Mouse (Mus musculus): ENCODE measurements around the gene Fbxo34. TPM values are rescaled to one million over a fixed set of nuclear protein-coding genes. Genes with fewer than 3 reads are reported as not detected.

Fbxo34 gene
- total and polyA plus RNA-seq, 3 experiments, result 14.8 to 29.5 TPM; not detected in 1

DNA sequence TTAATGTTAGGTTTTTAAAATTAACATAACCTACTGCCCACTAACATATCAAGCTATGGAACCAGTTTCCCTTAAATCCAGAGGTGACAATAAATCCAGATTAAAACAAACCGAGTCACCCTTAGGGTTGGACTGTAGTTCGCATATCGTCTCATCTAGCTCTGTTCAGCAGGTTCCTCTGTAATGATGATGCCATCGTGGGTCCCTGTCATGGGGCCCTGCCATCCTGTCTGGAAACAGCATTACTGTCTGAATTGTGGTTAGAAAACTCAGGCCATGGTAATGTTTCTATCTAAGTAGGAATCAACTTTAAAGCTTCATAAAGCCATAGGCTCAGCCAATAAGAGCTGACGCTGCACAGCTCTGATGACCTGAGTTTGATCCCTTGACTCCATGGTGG is 48.4 kb downstream of the Fbxo34 start:
- Histone ChIP-seq H3K27me3 (ENCODE audit: control insufficient read depth in 1 of 2, insufficient read depth in 2 of 2, low read length in 2 of 2) (no peaks in the 10 kb centered on the region), H3K4me1 (ENCODE audit: control insufficient read depth in 1 of 2, insufficient read depth in 2 of 2, low read length in 2 of 2) (peaks cover 0 to 3% of the 10 kb centered on the region in 2 experiments; a peak in 1 of 4 replicates), H3K27ac (ENCODE audit: control insufficient read depth, low read depth, low read length) (no peak overlapping the region), H3K9me3 (replicated peaks; ENCODE audit: insufficient read depth, low read length) (no peaks in the 10 kb centered on the region), H3K4me3 (ENCODE audit: control insufficient read depth in 1 of 2, insufficient read depth in 1 of 2, low read depth in 2 of 2, low read length in 2 of 2) (no peak overlapping the region), H3K79me2 (ENCODE audit: control insufficient read depth, insufficient read depth, low read length, poor library complexity) (peaks cover 1% of the 10 kb centered on the region; the same call in 1 of the 2 replicates), H3K9ac (ENCODE audit: control insufficient read depth, low read depth, low read length, poor library complexity, severe bottlenecking) (no peak overlapping the region), H3K36me3 (ENCODE audit: control insufficient read depth in 1 of 2, insufficient read depth in 2 of 2, low read length in 2 of 2) (peaks cover 0 to 5% of the 10 kb centered on the region in 2 experiments; a peak in 2 of 4 replicates)
- no peak for DNase-seq (ENCODE audit: low read depth, low spot score)
- no peak for TF ChIP-seq TCF12 (IDR thresholded peaks at IDR 0.05; ENCODE audit: low read depth, low read length)
- TF ChIP-seq ZMIZ1 (IDR thresholded peaks at IDR 0.05; ENCODE audit: low read depth, low read length), result no peak
- TF ChIP-seq GABPA (IDR thresholded peaks at IDR 0.05; ENCODE audit: low read depth, low read length), result no peak
- TF ChIP-seq ZNF384 (IDR thresholded peaks at IDR 0.05; ENCODE audit: low read depth, low read length), result no peak
- no peak for TF ChIP-seq UBTF (IDR thresholded peaks at IDR 0.05; ENCODE audit: borderline replicate concordance, insufficient read depth, low read depth, low read length)
- no peak for TF ChIP-seq ZC3H11A (IDR thresholded peaks at IDR 0.05; ENCODE audit: low read depth, low read length)
- TF ChIP-seq NRF1 (IDR thresholded peaks at IDR 0.05; ENCODE audit: insufficient read depth, low read depth, low read length, poor library complexity, severe bottlenecking), result no peak
- TF ChIP-seq NELFE (IDR thresholded peaks at IDR 0.05; ENCODE audit: low read depth, low read length), result no peak
- no peak for TF ChIP-seq MAZ (IDR thresholded peaks at IDR 0.05; ENCODE audit: low read depth, low read length)
- no peak for TF ChIP-seq MYB (IDR thresholded peaks at IDR 0.05; ENCODE audit: low read depth, low read length)
- no peak for TF ChIP-seq JUND (IDR thresholded peaks at IDR 0.05; ENCODE audit: low read depth, low read length)
- TF ChIP-seq KAT2A (conservative IDR thresholded peaks at IDR 0.05; ENCODE audit: low read depth, low read length), result no peak
- TF ChIP-seq HCFC1 (IDR thresholded peaks at IDR 0.05; ENCODE audit: low read depth, low read length), result no peak
- TF ChIP-seq TAL1 (IDR thresholded peaks at IDR 0.05; ENCODE audit: low read length), result no peak
- no peak for TF ChIP-seq TBP (IDR thresholded peaks at IDR 0.05; ENCODE audit: low read depth, low read length)
- TF ChIP-seq RCOR1 (IDR thresholded peaks at IDR 0.05; ENCODE audit: low read depth, low read length), result no peak
- no peak for TF ChIP-seq EP300 (IDR thresholded peaks at IDR 0.05; ENCODE audit: low read depth in 1 of 2, low read length in 2 of 2)
- TF ChIP-seq MXI1 (IDR thresholded peaks at IDR 0.05; ENCODE audit: low read depth, low read length), result no peak

DNA sequence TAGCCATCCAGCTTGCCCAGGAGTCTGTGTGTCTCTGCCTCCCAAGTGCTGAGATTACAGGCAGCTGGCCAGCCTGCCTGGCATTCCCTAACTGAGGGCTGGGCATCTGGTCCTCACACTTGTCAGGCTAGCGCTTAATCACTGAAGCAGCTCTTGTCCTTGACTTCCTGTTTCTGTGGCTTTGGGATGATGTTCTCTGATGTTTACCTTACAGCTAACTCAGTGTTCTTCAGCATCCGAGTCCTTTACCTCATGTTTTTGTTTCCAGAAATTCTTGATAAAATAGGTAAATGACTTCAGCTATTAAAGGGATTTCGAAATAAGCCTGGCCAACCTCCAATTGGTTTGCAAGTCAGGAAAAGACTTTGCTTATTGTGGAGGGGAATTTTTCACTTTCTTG is 53.8 kb downstream of the Fbxo34 start:
- Histone ChIP-seq H3K4me3 (ENCODE audit: control insufficient read depth in 1 of 2, insufficient read depth in 1 of 2, low read depth in 2 of 2, low read length in 2 of 2) (no peak overlapping the region), H3K9ac (ENCODE audit: control insufficient read depth, low read depth, low read length, poor library complexity, severe bottlenecking) (no peak overlapping the region), H3K79me2 (ENCODE audit: control insufficient read depth, insufficient read depth, low read length, poor library complexity) (no peaks in the 10 kb centered on the region; the same call in 1 of the 2 replicates), H3K27me3 (ENCODE audit: control insufficient read depth in 1 of 2, insufficient read depth in 2 of 2, low read length in 2 of 2) (no peaks in the 10 kb centered on the region), H3K27ac (ENCODE audit: control insufficient read depth, low read depth, low read length) (no peak overlapping the region), H3K9me3 (replicated peaks; ENCODE audit: insufficient read depth, low read length) (no peaks in the 10 kb centered on the region), H3K4me1 (ENCODE audit: control insufficient read depth in 1 of 2, insufficient read depth in 2 of 2, low read length in 2 of 2) (no peaks in the 10 kb centered on the region), H3K36me3 (ENCODE audit: control insufficient read depth in 1 of 2, insufficient read depth in 2 of 2, low read length in 2 of 2) (peaks cover 0 to 5% of the 10 kb centered on the region in 2 experiments; a peak in 1 of 4 replicates)
- DNase-seq (ENCODE audit: low read depth, low spot score), result no peak
- TF ChIP-seq TBP (IDR thresholded peaks at IDR 0.05; ENCODE audit: low read depth, low read length) (no peak), GATA1 (IDR thresholded peaks at IDR 0.05; ENCODE audit: low read depth, low read length) (no peak), BHLHE40 (IDR thresholded peaks at IDR 0.05; ENCODE audit: borderline replicate concordance, low read depth, low read length) (no peak), TAL1 (IDR thresholded peaks at IDR 0.05; ENCODE audit: low read length) (no peak), MYC (IDR thresholded peaks at IDR 0.05; ENCODE audit: low read depth, low read length) (no peak), EP300 (IDR thresholded peaks at IDR 0.05; ENCODE audit: low read depth in 1 of 2, low read length in 2 of 2) (no peak), MAZ (IDR thresholded peaks at IDR 0.05; ENCODE audit: low read depth, low read length) (no peak), CHD2 (IDR thresholded peaks at IDR 0.05; ENCODE audit: low read length) (no peak), ETS1 (IDR thresholded peaks at IDR 0.05; ENCODE audit: low read depth, low read length) (no peak), RCOR1 (IDR thresholded peaks at IDR 0.05; ENCODE audit: low read depth, low read length) (no peak), TCF12 (IDR thresholded peaks at IDR 0.05; ENCODE audit: low read depth, low read length) (no peak), ZNF384 (IDR thresholded peaks at IDR 0.05; ENCODE audit: low read depth, low read length) (no peak), UBTF (IDR thresholded peaks at IDR 0.05; ENCODE audit: borderline replicate concordance, insufficient read depth, low read depth, low read length) (no peak), USF1 (IDR thresholded peaks at IDR 0.05; ENCODE audit: low read depth, low read length) (no peak), SMC3 (IDR thresholded peaks at IDR 0.05; ENCODE audit: low read depth, low read length) (no peak)

All from MEL (cell line).